Mouse (Mus musculus) stomach, embryonic 14.5 days (tissue): ENCODE results near the gene Pnpla2. TPM values are rescaled to one million over a fixed set of nuclear protein-coding genes. Genes with fewer than 3 reads are reported as not detected.
"Not testable (repeated sequence)": the region's sequence is repeated elsewhere in the genome, so short reads cannot be mapped to it uniquely, and the experiment has no call there.

Experiments used
- ATAC-seq: fragments of 200-750 bp; cut with Nextera tagmentation; 2 replicates; pipeline ENCODE4 v1.8.0; 2017; ENCODE audit warnings: low read depth, moderate TSS enrichment; ENCODE audit not compliant: insufficient number of reproducible peaks, insufficient read depth, low FRiP score
- H3K27ac ChIP-seq: fragments of 300-500 bp; sonication (generic); 2 replicates; pipeline ENCODE4 v1.5.1; 2014; ENCODE audit warnings: mild to moderate bottlenecking, low read length, moderate library complexity, mixed read lengths
- H3K27me3 ChIP-seq: fragments of 300-500 bp; sonication (generic); 2 replicates; pipeline ENCODE4 v1.6.1; 2014; ENCODE audit warnings: low read length, control low read depth, mixed read lengths; ENCODE audit not compliant: control insufficient read depth, insufficient read depth
- H3K36me3 ChIP-seq: fragments of 300-500 bp; sonication (generic); 2 replicates; pipeline ENCODE4 v1.6.1; 2014; ENCODE audit warnings: mild to moderate bottlenecking, control low read depth, low read length, moderate library complexity, mixed read lengths; ENCODE audit not compliant: control insufficient read depth, insufficient read depth
- H3K4me1 ChIP-seq: fragments of 300-500 bp; sonication (generic); 2 replicates; pipeline ENCODE4 v1.6.1; 2014; ENCODE audit warnings: low read length, control low read depth, mixed read lengths; ENCODE audit not compliant: control insufficient read depth, insufficient read depth
- H3K4me2 ChIP-seq: fragments of 300-500 bp; sonication (generic); replicated peaks from 2 replicates; pipeline ENCODE4 v1.6.1; 2014; ENCODE audit warnings: low read depth, low read length, control low read depth
- H3K4me3 ChIP-seq: fragments of 300-500 bp; sonication (generic); 2 replicates; pipeline ENCODE4 v1.5.1; 2014; ENCODE audit warnings: low read depth, low read length, control low read depth
- H3K9ac ChIP-seq: fragments of 300-500 bp; sonication (generic); replicated peaks from 2 replicates; pipeline ENCODE4 v1.6.1; 2014; ENCODE audit warnings: low read depth, mild to moderate bottlenecking, control low read depth, low read length, moderate library complexity, mixed read lengths
- H3K9me3 ChIP-seq: fragments of 300-500 bp; sonication (generic); 2 replicates; pipeline ENCODE4 v1.6.1; 2016; ENCODE audit warnings: low read depth, low read length, control low read depth; ENCODE audit not compliant: control insufficient read depth
- WGBS: fragments of 180-500 bp; shearing (Covaris S2); extraction: QIAGEN DNeasy Blood & Tissue Kit; methylation state at CpG from one replicate; pipeline ENCODE4 v1.1.7; 2014; 5-methylcytosine and 5-hydroxymethylcytosine counted together
- polyA plus RNA-seq: library from polyadenylated mRNA; unstranded; fragments of >200 nt; fragmentation: Nextera tagmentation; extraction: Ambion mirVana; gene quantifications from 2 replicates; pipeline ENCODE4 v1.2.1, GENCODE M21; 2014

Pnpla2 gene
- 21.7 and 26.0 TPM in 2 replicates for polyA plus RNA-seq

DNA sequence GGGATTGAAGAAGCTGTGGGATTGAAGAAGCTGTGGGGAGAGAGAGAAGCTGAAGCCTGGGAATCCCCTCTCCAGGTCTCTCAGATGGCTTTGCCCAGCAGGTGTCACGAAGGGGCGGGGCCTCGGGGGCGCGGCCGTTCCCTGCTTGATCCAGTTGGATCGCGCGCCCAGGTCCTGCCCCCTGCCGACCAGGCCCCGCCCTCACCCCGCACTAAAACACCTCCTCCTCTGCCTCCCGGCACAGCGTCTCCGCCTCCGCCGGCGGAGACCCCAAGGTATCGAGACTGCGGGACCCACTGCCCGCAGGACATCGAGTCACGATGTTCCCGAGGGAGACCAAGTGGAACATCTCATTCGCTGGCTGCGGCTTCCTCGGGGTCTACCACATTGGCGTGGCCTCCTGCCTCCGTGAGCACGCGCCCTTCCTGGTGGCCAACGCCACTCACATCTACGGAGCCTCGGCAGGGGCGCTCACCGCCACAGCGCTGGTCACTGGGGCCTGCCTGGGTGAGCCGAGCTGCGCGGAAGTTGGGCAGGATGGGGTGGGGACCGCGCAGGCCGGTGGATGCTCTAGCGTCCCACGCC is at the start of gene Pnpla2:
Gene Pnpla2, plus strand, starts transcription at position 232 of the 585 bp plus-strand sequence.
- ATAC-seq: peak; percentile 82
- Histone ChIP-seq H3K4me2 (peak within 1 kb of the TSS; percentile 93), H3K27me3 (no peaks in the 10 kb centered on the region), H3K9ac (peak within 1 kb of the TSS; percentile 48), H3K4me1 (peaks cover 8% of the 10 kb centered on the region; the same call in 1 of the 2 replicates), H3K27ac (peak within 1 kb of the TSS; percentile 55; the same call in 1 of the 2 replicates), H3K9me3 (no peaks in the 10 kb centered on the region), H3K4me3 (peak within 1 kb of the TSS; percentile 74), H3K36me3 (peaks cover 27% of the 10 kb centered on the region)
- under 1% methylated on average over 45 of the region's 45 CpGs for WGBS

DNA sequence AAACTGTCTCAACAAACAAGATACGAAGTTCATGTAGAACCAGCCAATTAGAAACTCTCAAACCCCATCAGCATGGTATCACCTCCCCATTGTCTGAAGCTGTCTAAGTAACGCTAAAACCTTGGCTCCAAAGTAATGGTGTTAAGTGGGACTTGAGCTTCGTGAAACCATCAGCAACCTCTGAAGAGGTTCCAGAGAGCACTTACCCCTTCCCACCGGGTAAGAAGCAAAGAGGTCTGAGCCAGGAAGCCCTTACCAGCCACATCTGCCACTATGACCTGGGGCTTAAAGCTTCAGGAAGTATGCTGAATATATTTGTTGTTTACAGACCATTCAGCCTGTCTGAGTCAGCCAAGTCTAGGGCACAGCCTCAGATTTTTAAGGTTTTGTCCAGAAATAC is 49.5 kb upstream of the Pnpla2 start:
- Histone ChIP-seq H3K36me3 (peaks cover 38% of the 10 kb centered on the region), H3K9me3 (no peaks in the 10 kb centered on the region), H3K27ac (no peak overlapping the region), H3K4me2 (no peak overlapping the region), H3K27me3 (no peaks in the 10 kb centered on the region), H3K9ac (no peak overlapping the region), H3K4me3 (no peak overlapping the region), H3K4me1 (no peaks in the 10 kb centered on the region)
- 78% methylated on average over 4 of the region's 4 CpGs for WGBS
- ATAC-seq: no peak

GRCm38 (mm10) chr7:141407670-141408069 is 47.3 kb upstream of the Pnpla2 start:
- H3K4me3 ChIP-seq, H3K27ac ChIP-seq, H3K4me1 ChIP-seq, H3K9ac ChIP-seq, H3K4me2 ChIP-seq, H3K27me3 ChIP-seq, ATAC-seq, H3K9me3 ChIP-seq: not testable (repeated sequence)
- WGBS: 97% methylated on average over 7 of the region's 7 CpGs
- peaks cover 27% of the 10 kb centered on the region for H3K36me3 ChIP-seq

- Histone ChIP-seq H3K4me2 (no peak overlapping the region), H3K27ac (no peak overlapping the region), H3K27me3 (no peaks in the 10 kb centered on the region), H3K4me1 (peaks cover 4% of the 10 kb centered on the region; the same call in 1 of the 2 replicates), H3K9ac (no peak overlapping the region), H3K9me3 (no peaks in the 10 kb centered on the region), H3K36me3 (peaks cover 23% of the 10 kb centered on the region), H3K4me3 (no peak overlapping the region)
- peak; percentile 62; the same call in 1 of the 2 replicates for ATAC-seq
- WGBS: 14% methylated on average over 11 of the region's 11 CpGs
These were observed 46.2 kb upstream of the Pnpla2 start for GRCm38 (mm10) chr7:141408833-141409232.

DNA sequence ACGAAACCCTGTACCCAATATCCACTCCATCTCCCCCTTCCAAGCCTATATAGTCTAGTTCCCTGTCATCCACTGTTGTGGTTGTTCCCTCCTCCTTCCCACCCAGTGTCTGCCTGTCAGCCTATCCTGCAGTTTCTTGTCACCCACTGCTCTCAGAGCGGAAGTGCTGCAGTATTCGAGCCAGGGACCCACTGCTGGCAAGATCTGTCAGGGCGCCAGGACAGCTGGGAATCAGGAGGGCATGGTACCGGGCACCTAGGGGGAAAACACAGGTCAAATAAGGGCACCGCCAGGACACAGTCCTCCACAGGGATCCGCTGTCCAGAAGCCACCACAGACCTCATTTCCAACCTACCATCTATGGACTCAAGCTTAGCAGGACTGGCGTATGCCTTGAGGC is 44.4 kb upstream of the Pnpla2 start:
- Histone ChIP-seq H3K9ac (no peak overlapping the region), H3K36me3 (peaks cover 23% of the 10 kb centered on the region), H3K9me3 (no peaks in the 10 kb centered on the region)

GRCm38 (mm10) chr7:141411667-141412066 is 43.3 kb upstream of the Pnpla2 start:
- H3K36me3 ChIP-seq: peaks cover 23% of the 10 kb centered on the region
- H3K4me1 ChIP-seq: peaks cover 8% of the 10 kb centered on the region; the same call in 1 of the 2 replicates
- no peak for ATAC-seq
- H3K27me3 ChIP-seq: no peaks in the 10 kb centered on the region
- no peak overlapping the region for H3K4me2 ChIP-seq
- H3K4me3 ChIP-seq: no peak overlapping the region
- no peaks in the 10 kb centered on the region for H3K9me3 ChIP-seq
- H3K9ac ChIP-seq: no peak overlapping the region
- WGBS: 100% methylated on average over 1 of the region's 1 CpGs
- H3K27ac ChIP-seq: no peak overlapping the region

More for the DNA sequence above, 44.4 kb upstream of the Pnpla2 start:
- Histone ChIP-seq H3K4me3 (no peak overlapping the region), H3K27ac (no peak overlapping the region), H3K4me1 (peaks cover 8% of the 10 kb centered on the region; the same call in 1 of the 2 replicates), H3K4me2 (no peak overlapping the region), H3K27me3 (no peaks in the 10 kb centered on the region)
- ATAC-seq: no peak
- 89% methylated on average over 8 of the region's 8 CpGs for WGBS

DNA sequence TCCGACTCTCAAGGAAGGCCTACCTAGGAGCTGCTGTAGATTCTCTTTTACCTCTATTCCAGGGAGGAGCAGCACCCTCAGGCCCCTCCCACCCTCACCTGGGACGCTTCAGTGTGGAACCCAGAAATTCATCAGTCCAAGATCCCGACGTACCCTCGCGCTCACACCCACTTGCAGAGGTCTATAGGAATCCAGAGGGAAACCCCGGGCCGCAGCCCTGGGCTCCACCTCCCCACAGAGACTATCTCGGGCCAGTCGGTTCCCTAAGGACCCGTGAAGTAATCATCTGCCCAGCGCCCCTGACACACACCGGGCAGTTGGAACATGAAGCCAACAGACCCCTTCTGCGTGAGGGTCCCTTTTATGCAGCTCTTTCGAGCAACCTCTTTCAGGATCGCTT is 41.7 kb upstream of the Pnpla2 start:
- Histone ChIP-seq H3K4me1 (peaks cover 8% of the 10 kb centered on the region; the same call in 1 of the 2 replicates), H3K4me3 (peak overlapping the region; percentile 74), H3K4me2 (peak overlapping the region; percentile 66), H3K9ac (peak overlapping the region; percentile 71), H3K36me3 (peaks cover 19% of the 10 kb centered on the region), H3K9me3 (no peaks in the 10 kb centered on the region), H3K27me3 (no peaks in the 10 kb centered on the region), H3K27ac (peak overlapping the region; percentile 77)
- ATAC-seq: no peak
- 2% methylated on average over 16 of the region's 16 CpGs for WGBS

- H3K9me3 ChIP-seq: no peaks in the 10 kb centered on the region
- peak within 1 kb of the TSS; percentile 66 for H3K4me2 ChIP-seq
- peaks cover 8% of the 10 kb centered on the region; the same call in 1 of the 2 replicates for H3K4me1 ChIP-seq
- under 1% methylated on average over 54 of the region's 56 CpGs for WGBS
- peak within 1 kb of the TSS; percentile 77 for H3K27ac ChIP-seq
- H3K27me3 ChIP-seq: no peaks in the 10 kb centered on the region
- peak; percentile 92 for ATAC-seq
- peak within 1 kb of the TSS; percentile 71 for H3K9ac ChIP-seq
- peak within 1 kb of the TSS; percentile 74 for H3K4me3 ChIP-seq
- peaks cover 18% of the 10 kb centered on the region for H3K36me3 ChIP-seq
These were observed 41.0 kb upstream of the Pnpla2 start, which contains the start of gene Gatd1 for GRCm38 (mm10) chr7:141413809-141414584. Gene Gatd1 (minus strand): TSS chr7:141414136.
